ENCODE assay signal across 16 mouse cellular contexts in genomic region chr7:113140011-113140438, GRCm38 (mm10).
DNase-seq lines count a peak whose midpoint lies in the region; ATAC-seq and TF ChIP-seq lines count a peak whose summit lies in the region.
"Had no signal": no experiment of that assay in that cellular context is flagged by ENCODE, and none has a peak within 500 bp of the region (broad histone marks: within the 10 kb centered on the region; RNA-seq: fewer than 3 reads in every experiment).

No protein-coding gene starts in this region.

- intact Hi-C loops in left cerebral cortex, postnatal 4 days (cut with DNase I), result loop anchor here (5.0 kb wide), 4 partner anchors 67 to 172 kb away; partner anchors contain the start of gene Arntl

- peak; percentile 25 for DNase-seq in adrenal gland, postnatal 10 days
- DNase-seq in adrenal gland, adult 18-20 months (ENCODE audit: low spot score in 2 of 2), result no peak
- peak; percentile 64 to 67 for DNase-seq in left cerebral cortex, adult 18-20 months (ENCODE audit: low spot score in 2 of 2)
- DNase-seq in left cerebral cortex, postnatal 4 days, result no peak
- peak; percentile 55 for DNase-seq in Muller cell, postnatal 12 days (ENCODE audit: inconsistent ontology term)
- DNase-seq in yolk sac, embryonic 10.5 days (ENCODE audit: low spot score), result no peak
- DNase-seq: cerebellum, adult 18-20 months; gastrocnemius, postnatal 25 days; kidney, adult 18-20 months; lung, adult 18-20 months had no signal

- TF ChIP-seq POLR2A in myocyte (IDR thresholded peaks at IDR 0.05; ENCODE audit: insufficient read length, low read depth), result no peak

- no peaks in the 10 kb centered on the region for H3K36me3 ChIP-seq in myocyte (ENCODE audit: control insufficient read depth, insufficient read depth)
- H3K36me3 ChIP-seq: limb, embryonic 12.5 days; neural tube, embryonic 15.5 days had no signal

- H3K79me2 ChIP-seq in myocyte (ENCODE audit: control insufficient read depth, insufficient read depth), result no peaks in the 10 kb centered on the region

- H3K4me2 ChIP-seq in myocyte (ENCODE audit: low read depth), result peak overlapping the region; percentile 58
- H3K4me2 ChIP-seq: hindbrain, embryonic 14.5 days; limb, embryonic 12.5 days; neural tube, embryonic 15.5 days had no signal

- no peaks in the 10 kb centered on the region for H3K27me3 ChIP-seq in myocyte (ENCODE audit: control insufficient read depth, insufficient read depth, insufficient read length)

- ATAC-seq in megakaryocyte progenitor cell, adult 5-6 weeks (replicated peaks; ENCODE audit: poor library complexity), result no peak

- H3ac ChIP-seq in myocyte (ENCODE audit: control insufficient read depth, insufficient read length), result no peak overlapping the region

- no peak overlapping the region for H3K4me3 ChIP-seq in myocyte
- H3K4me3 ChIP-seq: limb, embryonic 12.5 days; megakaryocyte, embryonic 14.5 days; neural tube, embryonic 15.5 days had no signal

TF ChIP-seq in myocyte, 11 proteins besides CTCF, POLR2A, EP300 and RAD21:
- no peak for TF ChIP-seq POLR2AphosphoS2 (IDR thresholded peaks at IDR 0.05; ENCODE audit: insufficient read length, low read depth)
- TF ChIP-seq MAX (IDR thresholded peaks at IDR 0.05; ENCODE audit: low read depth), result no peak
- no peak for TF ChIP-seq MYOD1 (IDR thresholded peaks at IDR 0.05; ENCODE audit: control insufficient read depth in 1 of 3, insufficient read length in 2 of 3, low read depth in 2 of 3)
- no peak for TF ChIP-seq SRF (IDR thresholded peaks at IDR 0.05; ENCODE audit: control insufficient read depth, insufficient read length, low read depth)
- peak; percentile 100 for TF ChIP-seq CEBPB (IDR thresholded peaks at IDR 0.05; ENCODE audit: insufficient read depth, poor library complexity, severe bottlenecking)
- no peak for TF ChIP-seq TCF12 (IDR thresholded peaks at IDR 0.05; ENCODE audit: insufficient read depth, poor library complexity, severe bottlenecking)
- TF ChIP-seq E2F4 (IDR thresholded peaks at IDR 0.05; ENCODE audit: insufficient read depth), result no peak
TF ChIP-seq in myocyte: peak in this region for 1.

Comparison
In these comparisons a context has a peak if more than half of its experiments do, and no peak if none do; other contexts are left out.
1. DNase-seq: peak in adrenal gland, postnatal 10 days (single experiment), left cerebral cortex, adult 18-20 months (2 of 2) and Muller cell, postnatal 12 days (single experiment); none in adrenal gland, adult 18-20 months (0 of 2), left cerebral cortex, postnatal 4 days (single experiment) and yolk sac, embryonic 10.5 days (single experiment).